Mouse (Mus musculus): ENCODE data around the gene Cables2.

Cables2 gene

GRCm38 (mm10) chr2:180255701-180256100 is 17.6 kb downstream of the Cables2 start:
- no peak for DNase-seq (ENCODE audit: low spot score)

GRCm38 (mm10) chr2:180254436-180255209 is 18.7 kb downstream of the Cables2 start:
- no peak for DNase-seq (ENCODE audit: low spot score)

DNA sequence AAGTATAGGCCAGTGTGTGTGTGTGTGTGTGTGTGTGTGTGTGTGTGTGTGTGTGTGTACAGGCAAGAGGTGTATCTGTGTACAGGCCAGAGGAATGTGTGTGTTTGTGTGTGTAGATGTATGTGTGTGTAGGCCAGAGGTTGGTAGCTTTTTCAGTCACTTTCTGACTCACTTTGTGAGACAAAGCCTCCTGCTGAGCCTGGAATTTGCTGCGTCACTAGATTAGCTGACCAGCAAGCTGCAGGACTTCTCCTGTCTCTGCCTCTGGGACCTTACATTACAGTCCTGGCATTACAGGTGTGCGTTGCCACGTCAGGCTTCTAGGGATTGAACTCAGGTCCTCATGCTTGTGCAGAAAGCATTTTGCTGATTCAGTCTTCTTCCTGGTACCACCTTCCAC is 21.5 kb downstream of the Cables2 start:
- DNase-seq (ENCODE audit: low spot score): no peak

DNA sequence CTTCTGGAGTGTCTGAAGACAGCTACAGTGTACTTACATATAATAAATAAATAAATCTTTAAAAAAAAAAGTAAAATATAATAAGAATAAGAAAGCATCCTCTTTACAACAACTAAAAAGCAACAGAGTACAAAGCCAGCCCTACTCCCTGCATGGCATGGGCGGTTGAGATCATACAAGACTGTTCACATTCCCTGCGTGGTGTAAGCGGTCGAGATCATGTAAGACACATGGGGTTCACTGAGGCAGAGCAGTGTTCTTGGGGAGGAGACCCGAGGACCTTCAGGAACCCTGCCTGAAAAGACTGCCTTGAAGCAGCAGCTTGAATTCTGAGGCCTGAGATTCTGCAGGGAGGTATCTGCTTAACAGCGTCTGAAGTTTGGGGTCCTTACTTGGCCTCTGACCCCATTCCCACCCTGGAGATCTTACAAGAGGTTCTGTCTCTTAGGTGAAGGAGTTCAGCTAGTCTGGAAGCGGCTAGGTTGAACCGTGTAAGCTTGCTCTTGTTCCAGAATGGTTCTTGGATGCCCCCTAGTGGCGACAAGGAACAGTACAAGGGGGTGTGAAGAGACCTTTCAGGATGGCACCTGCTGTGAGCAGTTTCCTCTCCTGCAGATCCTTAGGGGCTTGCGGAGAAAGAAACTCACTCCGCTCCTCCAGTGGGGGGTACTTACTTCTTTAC is 22.2 kb downstream of the Cables2 start:
- DNase-seq (ENCODE audit: low spot score): peak; percentile 84

DNA sequence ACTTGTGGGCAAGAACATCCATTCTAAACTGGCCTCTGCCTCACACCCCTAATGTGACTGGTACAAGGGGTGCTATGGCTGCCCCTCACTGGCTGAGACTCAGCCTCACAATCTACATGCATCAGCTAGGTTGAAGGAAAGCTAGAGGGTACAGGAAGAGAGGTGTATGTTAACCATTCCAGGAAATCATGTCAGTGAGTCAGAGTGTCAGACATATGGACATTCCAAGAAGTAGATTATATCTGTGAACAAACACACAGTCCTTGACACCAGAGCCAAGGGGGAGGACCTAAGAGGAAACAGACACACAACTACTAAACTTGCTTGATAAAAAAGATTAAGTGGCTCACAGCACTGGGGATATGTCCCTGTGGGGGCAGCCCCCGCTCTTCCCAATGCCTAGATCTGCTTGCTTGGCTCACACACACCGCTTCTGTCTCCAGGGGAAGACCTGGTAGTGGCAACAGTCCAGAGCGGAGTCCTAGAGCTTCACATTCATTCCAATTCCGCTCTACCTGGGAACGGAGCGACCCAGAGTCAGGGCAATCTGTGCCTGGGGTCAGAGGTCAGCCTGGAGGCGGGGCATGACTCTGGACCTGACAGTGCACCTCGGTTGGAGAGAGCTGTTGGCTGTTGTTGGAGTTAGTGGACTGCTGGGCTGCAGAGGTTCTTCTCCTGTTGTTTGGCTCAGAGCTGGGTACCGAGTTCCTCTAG is 24.2 kb downstream of the Cables2 start:
- no peak for DNase-seq (ENCODE audit: low spot score)

GRCm38 (mm10) chr2:180247916-180248315 is 25.4 kb downstream of the Cables2 start:
- DNase-seq (ENCODE audit: low spot score): no peak

DNA sequence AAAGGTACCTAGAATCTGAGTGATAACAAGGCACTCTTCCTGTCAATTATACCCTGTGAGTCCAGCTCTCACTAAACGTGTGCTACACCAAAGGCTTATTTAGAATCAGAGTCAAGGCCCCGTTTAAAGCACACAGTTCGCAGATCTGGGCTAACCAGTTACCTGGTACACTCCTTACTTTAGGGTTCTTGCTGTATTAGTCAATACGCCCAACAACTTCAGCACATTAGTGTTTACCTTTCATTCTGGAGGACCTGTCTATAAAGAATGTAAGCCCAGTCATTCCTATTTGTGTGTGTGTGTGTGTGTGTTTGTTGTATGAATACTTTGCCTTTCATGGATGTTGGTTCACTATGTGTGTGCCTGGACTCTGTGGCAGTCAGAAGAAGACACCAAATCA is 30.2 kb downstream of the Cables2 start:
- DNase-seq (ENCODE audit: low spot score): no peak

DNA sequence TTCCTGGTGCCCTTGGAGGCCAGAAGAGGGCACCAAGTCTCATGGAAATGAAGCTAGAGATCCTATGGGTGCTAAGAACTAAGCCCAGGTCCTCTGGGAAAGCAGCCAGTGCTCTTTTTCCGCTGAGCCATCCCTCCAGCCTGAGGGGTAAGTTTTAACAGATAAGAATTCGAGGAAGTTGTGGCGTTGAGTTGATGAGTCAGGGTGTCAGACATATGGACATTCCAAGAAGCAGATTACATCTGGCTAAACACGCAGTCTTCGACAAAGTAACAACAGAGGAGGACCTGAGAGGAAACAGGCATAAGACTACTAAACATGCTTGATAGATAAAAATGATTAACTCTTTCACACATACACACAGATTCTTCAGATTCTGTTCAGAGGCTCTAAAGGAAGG is 34.7 kb downstream of the Cables2 start:
- DNase-seq (ENCODE audit: low spot score): no peak

- DNase-seq (ENCODE audit: low spot score): no peak
Measured at GRCm38 (mm10) chr2:180237601-180238345, 35.5 kb downstream of the Cables2 start.

DNA sequence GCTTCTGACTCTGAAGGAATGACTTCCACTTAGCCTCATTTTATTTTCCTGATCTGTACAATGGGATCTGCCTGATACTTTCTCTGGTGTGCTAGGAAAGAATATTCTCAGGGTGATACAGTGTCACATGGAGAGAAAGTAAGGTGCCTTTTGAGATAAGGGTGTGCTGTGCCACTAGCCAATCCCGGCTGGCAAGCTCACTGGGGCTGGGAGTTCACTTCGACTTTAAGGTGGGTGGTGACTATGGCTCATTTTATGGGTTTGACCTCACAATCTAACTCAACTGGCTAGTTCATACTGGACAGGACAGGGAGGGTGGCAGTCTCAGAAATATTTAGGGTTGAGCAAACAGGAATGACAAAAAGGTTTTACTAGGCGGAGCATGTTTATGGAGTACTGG is 36.4 kb downstream of the Cables2 start:
- DNase-seq (ENCODE audit: low spot score): no peak

- no peak for DNase-seq (ENCODE audit: low spot score)
Measured at GRCm38 (mm10) chr2:180236500-180236899, 36.8 kb downstream of the Cables2 start.

DNA sequence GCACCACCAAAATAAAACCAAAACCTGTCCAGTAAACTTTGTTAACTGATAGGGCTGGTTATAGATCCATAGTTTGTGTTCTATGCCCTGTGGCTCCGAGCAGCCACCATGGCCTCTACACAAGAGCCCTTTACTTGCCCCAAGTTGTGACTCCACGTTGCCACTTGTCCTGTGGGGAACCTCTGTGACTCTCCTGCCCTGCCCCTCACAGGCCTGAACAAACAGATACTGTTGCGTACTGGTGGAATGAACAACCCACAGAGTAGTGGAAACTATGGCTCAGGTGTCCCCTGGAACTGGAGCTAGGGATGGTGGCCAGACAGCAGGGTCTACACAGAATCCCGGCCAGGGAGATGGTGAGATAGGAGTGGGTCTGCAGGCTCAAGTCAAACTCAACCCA is 37.5 kb downstream of the Cables2 start:
- no peak for DNase-seq (ENCODE audit: low spot score)

- DNase-seq (ENCODE audit: low spot score): peak; percentile 43
Measured at GRCm38 (mm10) chr2:180234980-180235379, 38.3 kb downstream of the Cables2 start.

GRCm38 (mm10) chr2:180234353-180234752 is 38.9 kb downstream of the Cables2 start:
- DNase-seq (ENCODE audit: low spot score): no peak

- no peak for DNase-seq (ENCODE audit: low spot score)
Measured at GRCm38 (mm10) chr2:180233101-180233904, 40.0 kb downstream of the Cables2 start.

- peak; percentile 48 for DNase-seq (ENCODE audit: low spot score)
Measured at GRCm38 (mm10) chr2:180230482-180230881, 42.8 kb downstream of the Cables2 start.

DNA sequence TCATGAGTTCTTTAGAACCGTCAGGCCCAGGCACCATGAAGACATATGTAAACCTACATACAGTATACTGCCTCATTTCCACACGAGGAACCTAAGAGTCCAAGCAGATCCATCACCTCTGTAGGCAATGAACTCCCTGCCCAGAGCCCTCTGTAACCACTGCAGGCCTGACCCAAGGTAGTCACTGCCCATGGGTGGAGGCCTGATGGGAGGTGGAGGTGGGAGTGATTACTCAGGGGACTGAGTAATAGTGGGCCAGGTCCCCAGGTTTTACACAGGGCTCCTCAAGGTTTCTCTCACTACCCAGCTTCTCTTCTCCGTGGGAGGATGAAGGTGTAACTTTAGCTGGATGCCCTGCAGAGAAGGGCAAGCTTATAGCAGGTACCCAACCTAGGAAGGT is 44.2 kb downstream of the Cables2 start:
- DNase-seq (ENCODE audit: low spot score): no peak

DNA sequence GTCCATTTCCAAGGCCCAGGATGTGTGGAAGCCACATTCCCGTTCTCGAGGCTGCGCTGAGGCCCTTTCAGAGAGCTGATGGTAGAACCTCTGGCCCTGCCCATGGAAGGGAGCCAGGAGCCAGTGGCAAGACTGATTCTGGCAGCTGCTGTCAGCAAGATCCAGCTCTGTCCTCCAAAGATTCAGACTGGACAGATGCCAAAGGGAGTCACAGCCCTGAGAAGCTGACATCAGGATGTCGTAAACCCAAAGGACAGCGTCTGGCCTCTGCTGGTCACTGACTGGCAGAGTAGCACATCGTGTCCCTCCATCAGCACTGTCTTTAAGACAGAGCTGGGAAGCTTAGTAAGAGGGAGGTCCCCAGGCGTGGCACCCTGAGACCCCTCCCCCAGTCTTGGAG is 44.7 kb downstream of the Cables2 start:
- DNase-seq (ENCODE audit: low spot score): peak; percentile 58

- peak; percentile 42 for DNase-seq (ENCODE audit: low spot score)
Measured at GRCm38 (mm10) chr2:180228060-180228458, 45.2 kb downstream of the Cables2 start.

DNA sequence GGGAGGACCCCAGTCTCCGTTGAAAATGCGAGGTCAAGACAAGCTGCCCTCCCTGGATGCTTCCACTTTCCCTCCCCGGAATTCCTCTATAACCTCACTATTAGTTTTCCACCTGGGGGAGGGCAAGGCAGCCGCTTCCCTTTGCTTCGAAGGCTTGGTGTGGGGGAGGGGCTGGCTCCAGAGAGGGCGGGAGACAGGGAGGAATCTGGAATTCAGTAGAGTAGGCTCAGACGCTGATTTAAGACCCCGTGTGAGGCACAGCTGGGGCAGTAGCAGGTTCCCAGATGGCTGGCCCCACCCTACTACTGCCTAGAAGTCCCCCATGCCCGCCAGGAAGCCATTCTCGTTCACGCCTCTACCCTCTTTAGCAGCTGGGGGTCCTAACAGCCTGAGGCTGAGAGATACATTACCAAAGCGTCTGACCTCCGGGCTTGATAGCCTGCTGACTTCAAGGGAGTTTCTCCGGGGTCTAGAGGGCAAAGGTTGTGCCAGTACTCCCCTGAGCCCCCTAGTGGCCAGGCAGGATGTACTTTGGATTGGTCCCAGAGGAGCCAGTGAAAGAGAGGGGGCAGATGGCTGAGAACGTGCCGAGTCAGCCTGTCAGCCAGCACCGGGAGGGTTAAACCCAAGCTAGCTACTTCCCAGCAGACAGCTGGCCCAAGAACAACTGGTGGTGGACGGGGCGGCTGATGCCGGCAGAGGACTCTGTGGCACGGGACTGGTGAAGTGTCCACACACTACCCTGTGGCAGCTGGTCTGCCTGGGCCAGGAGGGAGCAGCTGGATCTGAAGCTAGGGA is 45.8 kb downstream of the Cables2 start:
- DNase-seq (ENCODE audit: low spot score): peak; percentile 78

Data from testis, postnatal 10 days (tissue).